Mouse (Mus musculus): ENCODE data around the gene Iqgap1. TPM values are rescaled to one million over a fixed set of nuclear protein-coding genes. Genes with fewer than 3 reads are reported as not detected.
A peak's percentile ranks its signal among the peaks of the same experiment; 100 is the strongest.

Iqgap1 gene
- polyA plus RNA-seq, 1 experiment, result 38.1 TPM

DNA sequence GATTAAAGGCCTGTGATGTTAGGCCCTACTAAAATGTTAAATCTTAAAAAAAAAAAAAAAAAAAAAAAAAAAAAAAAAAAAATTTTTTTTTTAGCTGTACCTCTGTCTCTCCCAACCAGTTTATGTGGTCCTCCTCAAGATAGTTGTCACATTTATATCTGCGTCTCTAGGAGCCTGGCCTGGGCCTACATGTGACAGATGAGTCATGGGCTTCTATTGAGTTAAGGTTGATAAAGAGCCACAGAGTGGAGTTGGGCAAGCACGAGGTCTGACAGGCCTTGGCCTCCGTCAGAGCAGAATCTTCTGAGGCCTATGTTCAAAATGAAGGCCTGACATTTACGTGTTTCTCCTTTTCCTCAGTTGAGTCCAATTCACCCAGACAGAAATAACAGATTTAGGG is 12.4 kb downstream of the Iqgap1 start:
- no peak overlapping the region for H3K27ac ChIP-seq (ENCODE audit: insufficient read depth, low read depth, low read length)
- H3K4me1 ChIP-seq (ENCODE audit: control insufficient read depth, insufficient read depth, low read length), result no peaks in the 10 kb centered on the region
- no peaks in the 10 kb centered on the region for H3K36me3 ChIP-seq (ENCODE audit: control insufficient read depth, insufficient read depth, low read length)
- H3K27me3 ChIP-seq (replicated peaks; ENCODE audit: control insufficient read depth, insufficient read depth, low read length), result no peaks in the 10 kb centered on the region
- 95% methylated on average over 4 of the region's 4 CpGs for WGBS
- TF ChIP-seq POLR2A (IDR thresholded peaks at IDR 0.05; ENCODE audit: low read depth, low read length) (no peak), CTCF (conservative IDR thresholded peaks at IDR 0.05; ENCODE audit: insufficient read depth, insufficient read length, low read depth, low read length) (no peak)
- DNase-seq, result no peak
- H3K4me3 ChIP-seq (ENCODE audit: insufficient read depth, low read depth, low read length), result no peak overlapping the region

GRCm38 (mm10) chr7:80806331-80806730 is 19.4 kb downstream of the Iqgap1 start:
- 78% methylated on average over 4 of the region's 4 CpGs for WGBS
- Histone ChIP-seq H3K27ac (ENCODE audit: insufficient read depth, low read depth, low read length) (no peak overlapping the region), H3K4me3 (ENCODE audit: insufficient read depth, low read depth, low read length) (no peak overlapping the region), H3K36me3 (ENCODE audit: control insufficient read depth, insufficient read depth, low read length) (no peaks in the 10 kb centered on the region), H3K27me3 (replicated peaks; ENCODE audit: control insufficient read depth, insufficient read depth, low read length) (no peaks in the 10 kb centered on the region), H3K4me1 (ENCODE audit: control insufficient read depth, insufficient read depth, low read length) (peaks cover 8% of the 10 kb centered on the region; the same call in 1 of the 2 replicates)
- DNase-seq, result no peak
- no peak for TF ChIP-seq CTCF (conservative IDR thresholded peaks at IDR 0.05; ENCODE audit: insufficient read depth, insufficient read length, low read depth, low read length)
- no peak for TF ChIP-seq POLR2A (IDR thresholded peaks at IDR 0.05; ENCODE audit: low read depth, low read length)

DNA sequence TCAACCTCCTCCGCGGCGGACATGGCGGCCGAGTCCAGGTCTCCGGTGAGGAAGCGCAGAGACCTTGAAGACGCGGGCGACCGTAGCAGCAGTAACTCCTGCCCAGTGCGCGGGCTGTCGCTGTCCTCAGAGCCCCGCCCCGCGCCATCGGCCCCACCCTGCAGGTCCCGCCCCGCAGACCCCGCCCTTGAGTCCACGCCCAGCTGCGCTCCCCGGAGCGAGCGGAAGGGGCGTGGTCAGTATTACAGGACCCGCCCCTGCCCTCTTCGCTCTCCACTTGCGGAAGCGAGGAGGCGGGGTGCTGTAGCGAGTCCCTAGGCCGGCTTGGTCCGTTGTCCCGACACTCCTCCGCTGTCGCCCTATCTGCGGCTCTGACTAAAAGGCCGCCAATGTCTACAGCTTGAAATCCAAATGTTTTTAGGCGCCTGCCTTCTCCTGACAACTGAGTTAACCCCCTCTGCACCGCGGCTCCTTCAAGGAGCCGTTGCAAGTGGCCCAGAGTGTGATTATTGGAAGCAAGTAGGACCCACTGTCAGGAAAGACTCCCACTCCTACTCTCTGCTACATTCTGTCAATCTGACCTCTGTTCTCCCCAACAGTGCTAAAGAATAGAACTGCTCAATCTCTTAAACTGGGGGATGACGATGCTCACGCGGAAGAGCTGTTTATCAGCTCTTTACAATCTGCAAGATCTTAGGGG is 22.5 kb downstream of the Iqgap1 start:
- 2% methylated on average over 47 of the region's 47 CpGs for WGBS

DNA sequence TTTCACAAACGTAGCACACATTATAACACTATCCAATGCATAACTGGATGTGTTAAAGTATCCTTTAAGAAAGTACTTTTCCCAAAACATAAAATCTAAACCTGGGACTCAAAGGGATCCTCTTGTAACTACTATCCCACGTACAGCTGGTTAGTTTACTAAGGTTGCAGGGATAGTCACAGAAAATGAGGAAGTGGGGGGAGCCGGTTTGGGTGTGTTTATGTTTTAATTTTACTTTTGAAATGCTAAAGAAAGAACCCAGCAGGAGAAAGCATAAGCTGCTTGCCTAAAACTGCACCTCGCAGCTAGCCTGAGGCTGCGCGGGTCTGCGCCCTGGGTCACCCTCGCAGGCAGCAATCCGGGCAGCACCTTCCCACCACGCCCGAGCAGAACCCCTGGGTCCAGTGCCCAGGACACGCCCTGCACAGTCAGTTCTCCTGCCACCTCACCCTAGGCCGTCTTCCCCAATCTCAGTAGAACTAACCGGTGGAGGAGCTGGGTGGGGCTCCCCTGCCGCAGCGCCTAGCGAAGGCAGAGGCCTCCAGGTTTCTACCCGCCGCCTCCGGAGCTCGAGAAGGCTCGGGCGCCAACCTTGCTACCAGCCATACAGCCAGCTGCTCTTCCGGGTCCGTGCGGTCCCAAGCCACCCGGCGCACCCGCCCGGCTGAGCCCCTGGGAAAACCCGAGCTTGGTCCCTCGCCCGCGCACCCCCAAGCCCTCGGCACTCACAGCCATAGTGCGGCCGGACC is 23.2 kb downstream of the Iqgap1 start:
- Histone ChIP-seq H3K4me3 (ENCODE audit: insufficient read depth, low read depth, low read length) (peak overlapping the region; percentile 85), H3K4me1 (ENCODE audit: control insufficient read depth, insufficient read depth, low read length) (peaks cover 14% of the 10 kb centered on the region; the same call in 1 of the 2 replicates), H3K27ac (ENCODE audit: insufficient read depth, low read depth, low read length) (peak overlapping the region; percentile 91), H3K27me3 (replicated peaks; ENCODE audit: control insufficient read depth, insufficient read depth, low read length) (no peaks in the 10 kb centered on the region), H3K36me3 (ENCODE audit: control insufficient read depth, insufficient read depth, low read length) (no peaks in the 10 kb centered on the region; the same call in 1 of the 2 replicates)
- under 1% methylated on average over 37 of the region's 37 CpGs for WGBS
- DNase-seq, result no peak
- TF ChIP-seq POLR2A (IDR thresholded peaks at IDR 0.05; ENCODE audit: low read depth, low read length) (no peak), CTCF (conservative IDR thresholded peaks at IDR 0.05; ENCODE audit: insufficient read depth, insufficient read length, low read depth, low read length) (no peak)

More for the DNA sequence above, 22.5 kb downstream of the Iqgap1 start:
- Histone ChIP-seq H3K27me3 (replicated peaks; ENCODE audit: control insufficient read depth, insufficient read depth, low read length) (no peaks in the 10 kb centered on the region), H3K36me3 (ENCODE audit: control insufficient read depth, insufficient read depth, low read length) (no peaks in the 10 kb centered on the region; the same call in 1 of the 2 replicates), H3K27ac (ENCODE audit: insufficient read depth, low read depth, low read length) (peak overlapping the region; percentile 91), H3K4me3 (ENCODE audit: insufficient read depth, low read depth, low read length) (peak overlapping the region; percentile 85), H3K4me1 (ENCODE audit: control insufficient read depth, insufficient read depth, low read length) (peaks cover 11% of the 10 kb centered on the region; the same call in 1 of the 2 replicates)
- peak; percentile 97 for DNase-seq
- TF ChIP-seq POLR2A (IDR thresholded peaks at IDR 0.05; ENCODE audit: low read depth, low read length) (peak; percentile 74), CTCF (conservative IDR thresholded peaks at IDR 0.05; ENCODE audit: insufficient read depth, insufficient read length, low read depth, low read length) (no peak)

- 70% methylated on average over 5 of the region's 5 CpGs for WGBS
- Histone ChIP-seq H3K27me3 (replicated peaks; ENCODE audit: control insufficient read depth, insufficient read depth, low read length) (no peaks in the 10 kb centered on the region), H3K4me3 (ENCODE audit: insufficient read depth, low read depth, low read length) (no peak overlapping the region), H3K36me3 (ENCODE audit: control insufficient read depth, insufficient read depth, low read length) (peaks cover 1% of the 10 kb centered on the region; the same call in 1 of the 2 replicates), H3K4me1 (ENCODE audit: control insufficient read depth, insufficient read depth, low read length) (peaks cover 19% of the 10 kb centered on the region; the same call in 1 of the 2 replicates), H3K27ac (ENCODE audit: insufficient read depth, low read depth, low read length) (no peak overlapping the region)
- no peak for DNase-seq
- TF ChIP-seq CTCF (conservative IDR thresholded peaks at IDR 0.05; ENCODE audit: insufficient read depth, insufficient read length, low read depth, low read length), result no peak
- no peak for TF ChIP-seq POLR2A (IDR thresholded peaks at IDR 0.05; ENCODE audit: low read depth, low read length)
Measured at GRCm38 (mm10) chr7:80799307-80799706, 26.5 kb downstream of the Iqgap1 start.

GRCm38 (mm10) chr7:80796805-80797567 is 28.8 kb downstream of the Iqgap1 start:
- peaks cover 1% of the 10 kb centered on the region; the same call in 1 of the 2 replicates for H3K36me3 ChIP-seq (ENCODE audit: control insufficient read depth, insufficient read depth, low read length)
- no peak for DNase-seq
- peaks cover 22% of the 10 kb centered on the region for H3K4me1 ChIP-seq (ENCODE audit: control insufficient read depth, insufficient read depth, low read length)
- 0 out of 2 replicates have a peak overlapping the region, but pooled peaks have one; percentile 18 for H3K27ac ChIP-seq (ENCODE audit: insufficient read depth, low read depth, low read length)
- WGBS, result 54% methylated on average over 15 of the region's 15 CpGs
- no peaks in the 10 kb centered on the region for H3K27me3 ChIP-seq (replicated peaks; ENCODE audit: control insufficient read depth, insufficient read depth, low read length)
- no peak overlapping the region for H3K4me3 ChIP-seq (ENCODE audit: insufficient read depth, low read depth, low read length)
- TF ChIP-seq POLR2A (IDR thresholded peaks at IDR 0.05; ENCODE audit: low read depth, low read length) (no peak), CTCF (conservative IDR thresholded peaks at IDR 0.05; ENCODE audit: insufficient read depth, insufficient read length, low read depth, low read length) (no peak)
